Mouse (Mus musculus) frontal cortex, postnatal 36 days (tissue): ENCODE data around the gene Nptn.
"Not testable (repeated sequence)": the region's sequence is repeated elsewhere in the genome, so short reads cannot be mapped to it uniquely, and the experiment has no call there.

Source experiments
- DNase-seq, 2 experiments: peaks; one replicate each; pipeline ENCODE4 v3.0.0; 2022; ENCODE audit warnings: low spot score in 2 of 2

Nptn gene

DNA sequence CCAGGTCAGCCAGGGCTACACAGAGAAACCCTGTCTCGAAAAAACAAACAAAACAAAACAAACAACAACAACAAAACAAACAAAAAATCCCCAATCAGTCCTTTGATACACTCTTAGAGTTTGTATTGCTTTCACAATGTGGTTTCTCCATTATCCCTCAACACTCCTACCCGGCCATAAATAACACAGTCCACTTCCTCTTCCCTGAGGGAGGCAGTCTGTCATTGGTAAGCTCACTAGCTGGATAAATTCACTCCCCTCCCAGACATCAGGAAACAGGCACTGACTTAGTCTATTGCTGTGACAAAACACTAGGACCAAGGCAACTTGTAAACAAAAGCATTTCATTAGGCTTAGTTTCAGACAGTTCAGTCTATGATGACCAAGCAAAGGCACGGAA is 21.8 kb upstream of the Nptn start:
- no peak for DNase-seq

DNA sequence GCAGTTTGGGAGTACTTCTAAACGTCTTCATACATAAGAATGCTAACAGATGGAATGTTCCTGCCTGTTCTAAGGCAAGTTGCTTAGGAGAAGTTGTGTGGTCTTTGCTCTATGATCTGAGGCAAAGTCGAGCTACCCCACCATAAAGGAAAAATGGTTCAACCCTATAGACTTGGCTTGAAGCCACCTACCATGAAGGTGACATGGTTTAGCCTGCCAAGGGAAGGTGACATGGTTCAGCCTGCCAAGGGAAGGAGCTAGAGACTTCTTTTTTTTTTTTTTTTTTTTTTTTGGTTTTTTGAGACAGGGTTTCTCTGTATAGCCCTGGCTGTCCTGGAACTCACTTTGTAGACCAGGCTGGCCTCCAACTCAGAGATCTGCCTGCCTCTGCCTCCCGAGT is 16.1 kb upstream of the Nptn start:
- not testable (repeated sequence) for DNase-seq

DNA sequence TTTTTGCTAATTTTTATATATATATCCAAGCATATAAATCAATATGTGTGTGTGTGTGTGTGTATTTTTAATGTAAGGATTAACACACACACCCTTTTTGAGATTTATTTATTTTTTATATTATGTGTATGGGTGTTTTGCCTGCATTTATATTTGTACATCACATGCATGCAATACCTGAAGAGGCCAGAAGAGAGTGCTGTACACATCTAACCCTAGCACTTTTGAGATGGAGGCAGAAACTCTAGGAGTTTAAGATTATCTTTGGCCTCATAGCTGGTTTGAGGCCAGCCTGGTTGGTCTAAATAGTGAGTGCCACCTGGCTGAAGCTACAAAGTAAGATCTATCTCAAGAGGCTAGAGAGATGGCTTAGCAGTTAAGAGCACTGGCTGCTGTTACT is 14.4 kb upstream of the Nptn start:
- DNase-seq: no peak

DNA sequence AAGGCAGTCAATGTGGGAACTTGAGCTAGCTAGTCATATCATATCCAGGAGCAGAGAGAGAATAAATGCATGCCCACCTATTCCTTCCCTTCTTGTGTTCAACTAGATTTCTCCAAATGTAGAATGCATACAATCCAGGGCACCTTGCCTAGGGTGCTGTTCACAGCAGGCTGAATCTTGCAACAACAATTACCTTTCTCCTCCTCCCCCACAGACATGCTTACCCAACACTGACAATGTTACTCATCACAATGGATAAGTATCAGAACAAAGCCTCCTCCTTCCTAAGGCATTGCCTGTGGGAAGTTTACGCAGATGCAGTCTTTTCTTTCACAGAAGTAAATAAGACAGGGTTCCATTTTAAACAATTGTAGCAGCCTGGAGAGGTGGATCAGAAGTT is 11.0 kb upstream of the Nptn start:
- DNase-seq: no peak

DNA sequence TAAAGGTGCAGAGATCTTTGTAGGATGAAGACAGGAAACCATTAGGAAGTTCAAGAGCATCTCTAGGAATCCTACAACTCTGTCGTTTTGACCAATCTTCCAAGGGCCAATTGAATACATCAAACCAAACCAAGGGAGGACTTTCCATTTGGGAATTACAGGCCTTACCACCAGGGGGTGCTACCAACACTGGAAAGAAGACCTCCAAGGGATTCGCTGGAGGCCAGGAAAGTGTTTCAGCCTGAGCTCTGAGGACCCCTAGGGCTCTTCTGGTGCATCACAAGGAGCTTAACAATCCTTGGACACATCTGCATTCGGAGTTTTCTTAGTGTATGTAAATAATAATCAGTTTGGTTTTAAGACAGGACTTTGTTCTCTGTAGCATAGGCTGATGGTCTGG is 3.4 kb upstream of the Nptn start:
- peak; percentile 84 to 92 for DNase-seq

DNA sequence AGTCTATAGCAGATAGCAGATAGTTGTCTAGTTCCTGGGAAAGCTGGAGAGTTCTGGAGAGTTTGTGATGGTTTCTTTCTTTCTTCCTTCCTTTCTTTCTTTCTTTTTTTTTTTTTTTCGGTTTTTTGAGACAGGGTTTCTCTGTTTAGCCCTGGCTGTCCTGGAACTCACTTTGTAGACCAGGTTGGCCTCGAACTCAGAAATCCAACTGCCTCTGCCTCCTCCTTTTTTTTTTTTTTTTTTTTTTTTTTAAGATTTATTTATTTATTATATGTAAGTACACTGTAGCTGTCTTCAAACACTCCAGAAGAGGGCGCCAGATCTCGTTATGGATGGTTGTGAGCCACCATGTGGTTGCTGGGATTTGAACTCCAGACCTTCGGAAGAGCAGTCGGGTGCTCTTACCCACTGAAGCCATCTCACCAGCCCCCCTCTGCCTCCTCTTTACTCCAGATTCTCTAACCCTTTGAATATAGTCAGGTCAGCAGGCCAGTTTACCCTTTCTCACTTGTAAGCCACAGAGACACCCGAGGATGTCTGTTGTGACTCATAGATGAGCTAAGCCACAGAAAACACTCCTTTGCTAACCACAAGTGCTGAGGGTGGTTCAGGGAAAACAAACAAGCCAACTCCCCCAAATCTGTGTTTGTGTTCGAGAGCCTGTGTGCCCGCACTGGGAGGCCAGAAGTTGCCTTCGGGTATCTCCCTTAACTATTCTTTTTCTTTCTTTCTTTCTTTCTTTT is 1.4 kb upstream of the Nptn start:
- not testable (repeated sequence) for DNase-seq

DNA sequence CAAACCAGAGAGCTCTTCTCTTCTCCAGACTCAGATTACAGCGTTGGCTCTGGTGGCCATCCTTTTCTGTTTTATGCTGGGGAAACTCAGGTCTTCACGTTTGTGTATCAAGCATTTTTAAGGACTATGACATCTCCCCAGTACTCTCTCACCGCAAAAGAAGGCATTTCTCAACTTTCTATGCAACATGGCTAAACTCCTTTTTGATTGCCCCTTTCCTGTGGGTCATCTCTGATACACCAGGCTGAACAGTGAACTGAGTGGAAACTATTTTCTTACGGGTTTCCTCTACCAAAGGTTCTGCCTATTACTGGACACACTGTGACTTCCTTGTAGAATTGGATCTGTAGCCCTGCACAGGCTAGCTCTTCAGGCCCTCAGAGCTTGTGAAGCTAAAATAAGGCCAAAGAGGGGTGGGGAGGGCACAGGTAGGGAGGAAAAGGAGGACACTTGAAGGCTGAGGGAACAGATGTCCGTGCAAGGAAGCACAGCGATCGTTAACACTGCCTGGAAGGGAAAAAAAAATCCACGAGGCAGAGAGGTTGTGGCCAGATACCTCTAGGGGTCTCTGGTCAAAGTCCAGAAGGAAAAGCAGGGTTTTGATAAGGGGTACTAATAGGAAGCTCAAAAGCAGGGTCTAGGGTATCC is 633 bp upstream of the Nptn start:
- DNase-seq: no peak

DNA sequence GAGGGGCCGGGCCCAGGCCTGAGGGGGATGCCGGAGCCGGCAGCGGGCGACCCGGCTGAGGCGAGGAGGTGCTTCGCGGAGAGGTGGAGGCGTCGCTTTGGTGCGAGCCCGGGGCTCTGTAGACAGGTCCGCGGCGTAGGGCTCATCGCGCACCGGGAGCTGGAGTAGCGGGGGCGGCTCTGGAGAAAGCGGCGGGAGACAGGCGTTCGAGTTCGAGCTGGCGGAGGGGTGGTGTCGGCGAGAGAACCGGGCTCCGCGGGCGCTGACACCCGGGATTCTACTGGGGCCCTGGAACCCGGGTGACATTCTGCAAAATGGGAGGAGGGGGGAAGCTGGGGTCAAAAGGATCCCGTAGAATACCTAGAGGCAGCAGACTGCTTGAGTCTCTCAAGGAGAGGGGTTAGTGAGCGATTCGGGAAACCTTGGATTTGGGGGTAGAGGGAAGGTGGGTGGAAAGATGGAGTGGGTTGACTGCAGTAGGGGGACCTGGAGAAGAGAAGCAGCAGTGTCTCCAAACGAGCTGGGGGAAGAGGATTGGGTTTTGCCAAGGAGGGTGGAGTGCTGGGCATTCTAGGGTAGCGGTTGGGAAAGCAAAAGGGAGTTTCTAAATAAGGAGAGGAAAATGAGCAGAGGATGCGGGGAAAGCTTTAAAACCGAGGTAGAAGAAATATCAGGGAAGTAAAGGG is 684 bp downstream of the Nptn start:
- DNase-seq: peak; percentile 53 to 55

DNA sequence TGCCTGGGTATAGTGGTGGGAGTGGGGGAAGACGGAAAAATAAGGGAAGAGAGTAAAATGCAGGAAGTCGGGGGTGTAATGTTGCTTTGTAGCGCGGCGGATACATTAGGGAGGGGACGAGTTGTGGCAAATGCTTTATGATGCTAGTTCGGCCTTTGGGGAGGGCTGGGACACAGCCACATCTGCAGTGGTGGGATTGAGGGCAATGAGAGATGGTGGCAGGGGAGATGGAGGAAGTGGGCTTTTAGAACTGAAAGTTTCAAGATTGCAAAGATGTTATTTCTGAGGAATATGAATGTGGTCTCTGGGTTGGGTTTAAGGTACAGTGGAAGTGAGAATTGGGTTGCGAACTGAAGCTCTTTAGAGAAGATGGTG is 1.2 kb downstream of the Nptn start:
- DNase-seq: peak in 1 of 2 experiments; percentile 11

DNA sequence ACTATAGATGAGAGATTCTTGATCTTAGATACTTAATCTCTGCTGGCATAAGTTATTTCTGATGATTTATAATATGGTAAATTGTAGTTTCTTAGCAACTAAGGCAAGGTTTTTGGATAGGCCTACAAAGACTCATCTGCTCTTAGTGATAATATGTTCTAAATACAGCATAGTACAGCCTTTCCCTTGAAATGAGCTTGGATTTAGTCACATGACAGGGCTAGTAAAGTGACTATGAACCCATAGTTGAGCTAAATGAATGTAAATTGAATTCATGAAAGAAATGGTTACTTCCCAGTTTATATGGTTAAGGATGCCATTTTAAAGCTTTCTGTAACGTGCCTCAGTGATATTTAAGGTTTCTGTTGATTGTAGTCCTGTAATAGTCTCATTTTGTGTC is 2.3 kb downstream of the Nptn start:
- DNase-seq: no peak

DNA sequence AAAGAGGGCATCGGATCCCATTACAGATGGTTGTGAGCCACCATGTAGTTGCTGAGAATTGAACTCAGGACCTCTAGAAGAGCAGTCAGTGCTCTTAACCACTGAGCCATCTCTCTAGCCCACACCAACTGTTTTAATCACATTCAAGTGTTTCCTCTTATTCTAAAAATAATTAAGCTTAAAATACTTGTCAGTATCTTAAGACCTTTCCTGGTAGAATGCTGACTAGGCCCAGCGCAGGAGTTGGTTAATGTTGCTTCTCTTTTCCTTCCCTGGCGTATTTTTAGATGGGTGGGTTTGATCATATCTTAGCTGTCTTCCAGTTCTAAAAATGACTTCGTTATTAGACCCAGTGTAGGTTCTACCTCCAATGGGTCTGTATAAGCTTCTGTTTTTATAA is 6.6 kb downstream of the Nptn start:
- no peak for DNase-seq

DNA sequence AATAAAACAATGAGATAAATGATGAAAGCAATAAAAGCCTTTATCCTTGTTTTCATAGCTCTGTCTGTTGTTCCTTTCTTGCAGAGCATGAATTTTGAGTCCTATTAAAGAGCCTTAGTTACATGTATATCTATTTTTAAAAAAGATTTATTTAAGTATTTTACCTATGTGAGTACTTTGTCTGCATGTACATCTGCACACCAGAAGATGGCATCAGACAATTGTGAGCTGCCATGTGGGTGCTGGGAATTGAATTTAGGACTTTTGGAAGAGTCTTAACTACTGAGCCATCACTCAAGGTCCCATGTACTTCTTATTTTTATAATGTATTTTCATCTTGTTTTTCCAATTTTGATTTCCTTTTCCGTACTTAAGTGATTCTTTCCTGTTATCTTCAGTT is 13.3 kb downstream of the Nptn start:
- no peak for DNase-seq

DNA sequence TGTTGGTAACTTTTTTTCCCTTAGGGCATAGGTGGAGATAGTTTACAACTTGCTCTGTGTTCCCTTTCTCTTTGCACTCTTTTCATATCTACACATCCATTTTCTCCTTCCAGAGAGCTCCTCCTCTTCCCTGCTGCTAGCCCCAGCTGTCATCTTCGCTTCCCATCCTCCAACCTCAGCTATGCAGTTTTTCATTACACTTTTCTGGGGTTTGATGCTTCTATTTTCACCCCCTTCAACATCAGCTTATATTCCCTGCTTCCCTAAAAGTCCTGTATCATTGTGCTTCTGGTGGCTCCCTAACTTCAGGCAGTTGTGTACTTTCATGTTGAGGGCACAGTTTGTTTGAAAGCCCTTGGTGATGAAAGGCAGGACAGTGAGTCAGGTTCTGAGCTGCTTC is 31.8 kb downstream of the Nptn start:
- peak in 1 of 2 experiments; percentile 22 for DNase-seq

DNA sequence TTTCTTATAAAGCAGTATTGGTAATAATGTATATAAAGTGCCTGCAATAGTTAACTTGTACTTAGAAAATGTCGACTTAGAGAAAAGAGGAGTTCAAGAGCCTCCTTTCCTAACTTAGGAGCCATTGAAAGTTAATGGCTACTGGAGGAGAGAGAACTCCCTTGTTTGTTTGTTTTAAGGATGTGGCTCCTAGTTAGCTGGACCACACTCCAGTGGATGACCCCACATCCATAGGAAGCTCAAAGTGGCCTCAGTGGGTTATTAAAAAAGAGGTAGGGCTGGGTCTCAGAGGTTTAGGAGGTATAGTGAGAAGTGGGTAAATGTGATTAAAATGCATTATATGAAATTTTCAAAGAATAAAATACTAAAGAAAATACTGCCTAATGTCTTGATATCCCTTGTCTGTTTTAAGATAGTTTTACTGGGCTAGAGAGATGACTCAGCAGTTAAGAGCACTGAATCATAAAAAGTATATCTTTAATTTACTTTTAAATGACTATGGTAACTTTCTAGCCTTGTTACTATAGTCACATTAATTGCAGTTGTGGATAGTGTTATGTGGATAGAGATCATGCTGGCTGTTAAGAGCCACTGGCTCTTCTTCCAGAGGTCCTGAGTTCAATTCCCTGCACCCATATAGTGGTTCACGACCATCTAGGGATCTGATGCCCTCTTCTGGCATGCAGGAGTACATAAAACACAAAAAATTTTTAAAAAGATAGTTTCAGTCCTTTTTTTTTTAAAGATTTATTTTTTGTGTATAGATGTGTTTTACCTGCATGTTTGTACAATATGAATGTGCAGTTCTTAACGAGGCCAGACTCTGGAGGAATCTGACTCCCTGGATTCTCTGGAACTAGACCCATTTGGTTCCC is 33.3 kb downstream of the Nptn start:
- no peak for DNase-seq

DNA sequence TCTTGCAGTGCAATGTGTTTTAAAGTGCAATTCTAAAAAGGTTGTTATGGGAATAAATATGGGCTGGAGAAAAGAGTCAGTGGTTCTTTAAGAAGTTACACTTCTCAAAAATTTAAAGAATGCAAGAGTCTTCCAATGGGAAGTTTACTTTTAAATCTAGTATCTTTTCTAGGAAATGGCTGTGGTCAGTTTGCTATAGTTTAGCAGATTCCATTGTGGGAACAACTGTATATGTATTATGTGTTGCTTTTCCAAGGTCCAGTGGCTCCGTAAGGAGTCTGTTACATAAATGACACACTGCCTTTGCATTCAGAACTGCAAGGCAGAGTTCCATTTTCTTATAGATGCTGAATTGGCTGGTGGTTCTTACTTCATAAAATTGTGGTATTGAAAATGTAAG is 41.0 kb downstream of the Nptn start:
- no peak for DNase-seq

DNA sequence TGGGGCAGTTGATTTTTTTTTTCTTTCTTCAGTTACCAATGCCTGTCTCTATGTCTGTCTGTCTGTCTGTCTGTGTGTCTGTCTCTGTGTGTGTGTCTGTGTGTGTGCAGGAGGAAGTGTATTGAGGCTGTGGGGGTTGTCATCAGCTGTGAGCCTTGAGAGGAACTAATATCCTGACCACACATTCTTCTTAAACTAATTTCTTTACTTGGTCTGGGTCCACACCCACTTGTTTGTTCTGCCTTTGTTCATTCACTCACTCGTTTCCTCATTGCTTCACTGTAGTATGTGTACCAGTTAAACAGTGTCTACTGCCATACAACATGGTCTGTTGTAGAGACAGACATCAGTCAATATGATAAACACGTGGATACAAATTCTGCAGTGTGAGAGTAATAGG is 45.2 kb downstream of the Nptn start:
- DNase-seq: no peak

DNA sequence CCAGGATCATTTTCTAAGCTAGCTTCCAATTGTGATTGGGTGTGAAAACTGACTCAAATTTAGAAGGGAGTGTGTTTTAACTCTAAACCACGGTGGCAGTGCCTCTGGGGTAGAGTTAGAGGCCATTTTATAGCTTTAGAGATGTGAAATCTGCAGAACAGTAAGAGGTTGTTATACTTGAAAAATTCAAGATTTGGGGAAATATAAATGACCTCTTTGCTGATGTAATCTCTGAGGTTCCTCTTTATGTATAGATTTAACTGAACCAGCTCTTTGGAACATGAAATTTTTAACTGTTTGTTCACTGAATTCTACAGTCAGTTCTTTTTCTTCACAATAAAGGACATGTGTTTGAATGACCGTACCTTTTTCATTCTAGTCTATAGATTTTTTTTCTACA is 48.4 kb downstream of the Nptn start:
- no peak for DNase-seq

DNA sequence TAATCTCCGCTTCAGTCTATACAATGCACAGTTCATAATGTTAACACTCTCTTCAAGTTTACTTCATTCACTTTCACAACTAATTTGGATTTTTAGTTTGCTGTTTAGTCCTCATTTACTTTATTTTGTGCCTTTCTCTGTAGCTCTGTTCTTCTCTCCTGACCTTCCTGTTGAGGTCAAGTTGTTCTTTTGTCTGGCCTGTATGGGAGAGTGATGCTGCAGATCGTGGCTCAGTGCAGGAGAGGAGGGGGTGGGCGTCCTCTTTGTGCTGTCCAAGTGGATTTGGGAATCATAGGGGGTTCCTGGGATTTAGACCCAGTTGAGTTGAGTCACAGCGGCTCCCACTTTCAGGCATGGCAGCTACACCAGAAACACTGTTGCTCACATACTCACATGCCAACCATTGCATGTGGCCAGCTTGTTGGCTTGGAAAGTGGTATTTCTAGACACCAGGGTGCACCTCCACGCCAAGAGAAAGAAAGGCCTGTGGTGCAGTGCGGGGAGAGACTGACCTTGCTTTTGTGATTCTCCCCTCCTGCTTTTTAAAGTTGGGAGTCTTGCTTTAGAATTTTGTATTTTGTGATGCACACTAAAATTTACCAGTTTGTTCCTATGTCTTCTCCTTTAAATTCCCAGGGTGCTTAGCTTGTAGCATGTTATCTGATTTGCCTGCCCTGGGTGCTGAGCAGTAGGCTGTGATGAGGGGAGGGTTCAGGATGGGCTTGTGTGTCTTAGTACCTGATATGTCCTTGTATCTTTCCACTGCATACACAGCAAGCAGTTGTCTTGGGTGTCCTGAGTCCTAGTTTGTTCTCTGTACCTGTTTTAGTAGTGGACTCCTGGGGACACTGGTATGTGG is 66.6 kb downstream of the Nptn start:
- DNase-seq: no peak

DNA sequence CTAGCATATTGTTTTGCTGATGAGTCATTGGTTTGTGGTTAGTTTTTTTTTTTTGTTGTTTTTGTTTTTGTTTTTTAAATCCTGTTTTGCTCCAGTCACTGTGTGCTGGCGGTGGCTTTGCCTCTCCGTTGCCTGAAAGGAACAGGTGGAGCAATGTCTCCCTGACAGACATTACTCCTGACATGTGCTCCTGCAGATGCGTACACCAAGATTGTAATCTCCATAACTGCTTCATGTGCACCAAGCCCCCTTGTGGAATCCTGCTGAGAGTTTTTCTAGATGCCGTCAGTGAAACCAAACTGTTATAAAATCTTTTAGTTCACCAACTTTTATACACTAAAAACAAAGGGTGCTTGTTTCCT is 67.2 kb downstream of the Nptn start:
- DNase-seq: no peak

DNA sequence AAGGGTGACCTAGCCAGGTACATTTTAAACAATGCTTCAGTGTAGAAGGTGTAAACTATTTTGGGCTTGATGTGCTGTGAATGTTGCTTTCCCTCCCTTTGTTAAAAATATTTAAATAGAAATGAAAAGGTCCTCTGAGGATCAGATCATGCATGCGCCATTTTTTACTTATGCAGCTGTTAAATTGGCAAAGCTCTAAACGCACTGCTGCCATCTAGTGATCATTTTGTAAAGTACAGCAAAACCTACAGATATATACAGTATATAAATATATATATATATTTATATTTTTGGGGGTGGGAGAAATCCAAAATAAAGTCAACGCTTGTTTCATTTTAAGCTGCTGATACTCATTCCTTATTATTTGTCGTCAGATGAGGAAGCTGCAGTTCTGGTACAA is 70.0 kb downstream of the Nptn start:
- peak in 1 of 2 experiments; percentile 61 for DNase-seq

DNA sequence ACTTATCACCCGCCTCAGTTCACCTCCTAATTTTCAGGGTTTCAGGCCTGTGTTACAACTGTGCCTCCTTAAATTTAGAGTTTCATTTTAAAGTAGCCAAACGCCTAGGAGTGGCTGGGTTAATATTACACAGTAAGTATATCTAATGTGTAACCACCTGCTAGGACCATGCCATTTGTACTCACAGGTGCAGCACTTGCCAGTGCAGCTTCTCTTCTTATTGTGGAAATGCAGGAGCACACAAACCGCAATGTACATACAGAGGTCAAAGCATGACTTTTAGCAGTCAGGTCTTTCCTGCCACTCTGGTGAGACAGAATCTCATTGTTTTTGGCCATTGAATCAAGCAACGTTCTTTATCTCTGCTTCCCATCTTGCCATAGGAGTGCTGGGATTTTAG is 72.5 kb downstream of the Nptn start:
- no peak for DNase-seq
